Mouse (Mus musculus): Measurements from ENCODE around the gene Robo1. TPM values are rescaled to one million over a fixed set of nuclear protein-coding genes. Genes with fewer than 3 reads are reported as not detected.

Robo1 gene
- total RNA-seq, 2 experiments from 2014 or later = 0.84 to 1.2 TPM

DNA sequence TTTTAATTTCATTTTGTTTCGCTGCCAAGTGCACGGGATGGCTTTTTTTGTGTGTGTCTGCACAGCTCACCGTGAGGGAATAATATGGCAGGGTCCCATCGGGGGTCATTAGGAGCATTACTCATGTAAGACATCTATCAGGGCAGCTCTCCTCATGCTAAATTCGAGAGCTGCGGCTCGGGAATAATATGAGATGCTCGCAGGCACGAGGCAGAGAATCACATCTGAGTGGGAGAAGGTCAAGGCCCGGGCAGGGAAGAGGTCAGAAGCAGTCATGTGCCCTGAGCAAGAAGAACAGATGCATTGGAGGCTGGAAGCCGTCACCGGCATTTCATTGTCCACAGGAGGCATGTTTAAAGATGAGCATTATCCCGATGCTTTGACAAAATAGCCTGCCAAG, 370.3 kb downstream of the Robo1 start:
- DNase-seq (ENCODE audit: low spot score) = no peak

- DNase-seq (ENCODE audit: low spot score) = no peak
These were observed 370.9 kb downstream of the Robo1 start for GRCm38 (mm10) chr16:72678947-72679558.

DNA sequence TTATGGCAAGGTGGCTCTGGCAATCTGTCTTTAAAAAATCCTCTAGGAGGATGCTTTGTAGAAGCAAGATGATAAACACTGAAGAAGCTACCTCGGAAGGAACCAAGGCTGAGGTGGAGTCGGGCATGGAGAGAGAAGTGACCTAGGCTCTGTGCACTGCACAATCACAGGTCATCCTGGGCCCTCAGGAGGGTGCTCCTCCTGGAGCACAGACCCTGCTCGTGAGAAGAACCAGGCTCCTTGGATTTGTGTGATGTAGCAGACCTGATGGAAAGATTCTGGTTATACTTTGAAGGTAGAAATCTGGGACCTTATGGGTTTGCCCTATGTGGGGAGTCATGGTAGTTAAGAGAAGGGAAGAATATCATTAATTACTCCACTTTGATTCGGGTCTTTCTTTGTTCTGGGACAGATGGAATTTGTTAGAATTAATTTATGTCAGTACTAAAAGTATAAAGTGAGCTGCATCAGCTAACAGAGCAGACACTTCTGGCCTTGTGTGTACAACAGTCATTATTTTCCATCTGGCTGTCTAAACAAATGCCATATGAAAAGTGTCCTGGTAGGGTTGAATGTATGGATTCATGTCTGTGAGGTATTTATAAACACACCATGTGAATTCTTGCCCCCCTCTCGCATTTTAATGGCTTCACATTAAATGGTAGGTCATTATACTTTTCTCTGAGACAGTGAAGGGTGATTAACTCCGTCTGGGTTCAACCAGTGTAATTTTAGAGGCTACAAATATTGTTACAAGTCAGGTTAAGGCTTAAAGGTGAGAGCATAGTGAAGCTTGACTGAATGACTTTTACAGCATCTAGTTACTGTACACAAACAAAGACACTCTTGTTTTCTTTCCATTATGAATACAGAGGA, 377.7 kb downstream of the Robo1 start:
- DNase-seq (ENCODE audit: low spot score) = no peak

GRCm38 (mm10) chr16:72686480-72687053, 378.5 kb downstream of the Robo1 start:
- DNase-seq (ENCODE audit: low spot score) = no peak

DNA sequence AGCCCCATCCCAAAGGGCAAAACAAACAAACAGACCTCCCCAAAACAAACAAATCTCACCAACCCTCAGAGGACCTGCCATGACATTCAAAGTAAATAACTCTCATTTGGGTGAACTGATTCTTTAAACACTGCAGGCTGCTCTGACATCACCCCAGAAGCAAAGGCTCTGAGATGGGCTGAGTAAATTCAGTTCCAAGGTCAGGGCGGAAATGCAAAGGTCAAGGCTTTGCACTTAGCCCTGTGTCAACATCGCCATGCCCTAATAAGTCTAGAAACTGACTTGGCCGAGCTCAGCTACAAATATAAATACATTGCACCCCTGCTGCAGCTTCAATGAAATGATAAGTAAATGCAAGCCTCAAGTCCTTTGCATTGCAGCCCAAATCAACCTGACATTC, 379.5 kb downstream of the Robo1 start:
- no peak for DNase-seq (ENCODE audit: low spot score)

DNA sequence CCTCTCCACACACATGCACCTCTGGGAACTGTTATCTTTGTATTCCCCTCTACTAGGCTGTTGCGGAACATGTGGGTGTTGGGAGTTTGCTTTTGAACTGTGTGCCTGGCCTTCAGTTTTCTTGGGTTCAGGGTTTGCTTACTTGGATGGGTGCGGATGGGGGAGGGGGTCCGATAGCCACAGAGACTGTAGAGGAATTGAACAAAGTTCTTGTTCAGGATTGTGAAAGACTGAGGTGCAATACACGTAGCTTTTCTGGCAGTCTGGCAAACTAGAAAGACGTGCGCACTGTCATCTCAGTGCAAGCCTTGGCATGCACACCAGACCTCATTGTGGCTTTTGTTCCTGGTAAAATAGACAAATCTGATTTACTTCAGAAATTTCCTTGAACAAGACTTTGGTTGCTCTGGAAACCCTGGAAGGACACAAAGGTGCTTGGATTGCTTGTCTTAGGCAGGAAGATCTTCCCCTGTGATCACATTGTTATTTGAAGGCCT, 380.1 kb downstream of the Robo1 start:
- no peak for DNase-seq (ENCODE audit: low spot score)

DNA sequence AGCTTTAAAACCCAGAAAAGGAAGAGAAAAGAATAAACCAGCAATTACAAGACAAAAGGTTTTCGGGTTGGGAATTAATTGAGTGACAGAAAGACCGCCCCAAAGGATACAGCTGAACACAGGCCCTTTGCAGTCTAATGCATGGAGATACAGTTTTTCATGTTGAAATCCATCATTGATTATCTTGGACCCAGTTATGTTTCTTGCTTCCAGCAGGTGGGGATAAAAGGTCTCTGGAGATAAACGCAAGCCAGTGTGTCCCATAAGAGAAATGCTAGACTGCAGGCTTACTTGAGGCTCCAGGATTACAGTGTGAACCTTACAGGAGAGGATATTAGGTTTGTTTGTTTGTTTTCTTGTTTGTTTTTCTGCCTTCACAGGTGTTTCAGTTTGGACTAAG, 383.8 kb downstream of the Robo1 start:
- no peak for DNase-seq (ENCODE audit: low spot score)

GRCm38 (mm10) chr16:72693446-72694274, 385.6 kb downstream of the Robo1 start:
- DNase-seq (ENCODE audit: low spot score) = no peak

DNA sequence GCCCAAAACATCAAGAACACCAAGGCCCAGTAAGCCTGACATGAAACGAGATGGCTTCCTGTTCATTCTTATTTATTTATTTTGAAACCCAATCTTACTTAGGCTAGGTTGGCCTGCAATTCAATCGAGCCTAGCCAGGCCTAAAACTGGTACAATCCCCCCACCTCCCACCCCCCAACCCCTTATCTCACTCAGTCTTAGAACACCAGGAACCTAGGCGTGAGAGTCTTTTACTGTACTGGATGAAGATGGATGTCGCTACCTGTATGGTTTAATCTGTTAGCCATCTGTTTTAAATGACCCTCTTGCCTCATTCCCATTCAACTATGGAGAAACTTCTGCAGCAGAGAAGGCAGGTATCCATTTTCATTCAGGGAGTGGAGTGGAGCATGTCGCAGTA, 386.7 kb downstream of the Robo1 start:
- DNase-seq (ENCODE audit: low spot score) = no peak

DNA sequence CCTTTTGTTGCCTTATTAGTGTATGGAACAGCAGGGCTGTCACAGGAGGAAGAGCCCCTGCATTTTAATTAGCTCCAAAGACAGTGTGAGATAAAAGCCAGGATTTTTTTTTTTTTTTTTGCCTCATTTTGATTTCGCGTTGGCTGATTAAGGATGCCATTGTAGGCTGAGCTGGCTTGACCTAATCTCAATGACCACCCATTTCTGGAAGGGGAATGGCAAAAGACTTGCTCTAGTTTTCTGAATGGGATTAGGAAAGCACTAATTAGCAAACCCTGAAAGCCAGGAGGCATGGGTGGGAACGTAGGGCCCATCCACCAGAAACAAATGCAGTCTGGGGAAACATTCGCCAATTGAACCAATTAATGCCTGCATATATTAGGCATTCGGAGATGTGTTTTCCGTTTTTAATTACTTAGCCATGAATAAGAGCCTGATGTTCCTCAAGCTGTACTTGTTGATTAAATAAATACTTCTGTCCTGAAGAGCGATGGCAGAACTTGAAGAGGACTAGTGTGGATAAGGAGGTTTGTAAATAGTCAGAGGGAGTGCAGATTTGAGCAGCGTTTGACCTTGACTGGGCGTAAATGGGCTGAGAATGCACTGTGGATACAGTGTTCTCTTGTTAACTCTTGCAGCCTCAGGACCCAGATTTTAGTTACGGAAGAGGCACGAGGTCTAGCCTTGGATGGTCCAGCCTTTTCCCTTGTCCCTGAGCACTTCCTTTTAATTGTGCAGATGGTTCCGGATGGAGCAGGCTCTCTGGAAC, 391.3 kb downstream of the Robo1 start:
- no peak for DNase-seq (ENCODE audit: low spot score)

DNA sequence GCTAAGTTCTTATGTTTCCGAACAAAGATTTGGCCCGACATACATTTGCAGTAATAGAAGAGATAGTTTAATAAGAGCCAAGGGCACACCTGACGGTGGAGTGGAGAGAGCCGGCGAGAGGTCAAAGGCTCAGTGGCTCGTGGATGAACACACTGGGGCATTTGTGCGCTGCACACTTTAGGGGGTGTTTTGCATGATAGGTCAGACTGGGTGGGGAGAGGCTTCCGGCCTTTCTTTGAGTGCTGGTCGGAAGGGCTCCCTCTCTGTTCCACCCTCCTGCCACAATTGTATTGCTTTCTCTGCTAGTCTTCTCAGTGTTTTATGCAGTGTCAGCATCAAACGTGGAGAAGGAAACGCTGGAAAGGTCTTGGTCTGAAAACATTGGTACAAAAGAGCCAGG, 392.2 kb downstream of the Robo1 start:
- no peak for DNase-seq (ENCODE audit: low spot score)

DNA sequence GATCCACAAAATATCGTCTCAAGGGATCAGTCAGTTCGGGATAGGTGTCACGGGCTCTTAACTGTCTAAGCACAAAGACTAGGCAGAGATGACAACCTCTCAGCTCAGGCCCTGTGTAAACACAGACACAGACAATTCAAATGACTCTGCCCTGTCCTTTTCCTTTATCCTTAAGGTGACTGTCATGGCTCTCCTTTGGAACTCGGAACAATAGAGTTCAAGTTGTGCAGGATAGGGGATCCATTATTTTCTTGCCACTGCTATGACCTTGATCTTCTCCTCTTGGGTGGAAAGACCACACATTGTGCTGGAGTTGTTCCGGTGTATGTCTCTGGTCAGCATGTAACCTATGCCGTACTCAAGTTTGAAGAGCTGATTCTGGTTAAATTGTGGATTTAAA, 395.4 kb downstream of the Robo1 start:
- DNase-seq (ENCODE audit: low spot score) = no peak

DNA sequence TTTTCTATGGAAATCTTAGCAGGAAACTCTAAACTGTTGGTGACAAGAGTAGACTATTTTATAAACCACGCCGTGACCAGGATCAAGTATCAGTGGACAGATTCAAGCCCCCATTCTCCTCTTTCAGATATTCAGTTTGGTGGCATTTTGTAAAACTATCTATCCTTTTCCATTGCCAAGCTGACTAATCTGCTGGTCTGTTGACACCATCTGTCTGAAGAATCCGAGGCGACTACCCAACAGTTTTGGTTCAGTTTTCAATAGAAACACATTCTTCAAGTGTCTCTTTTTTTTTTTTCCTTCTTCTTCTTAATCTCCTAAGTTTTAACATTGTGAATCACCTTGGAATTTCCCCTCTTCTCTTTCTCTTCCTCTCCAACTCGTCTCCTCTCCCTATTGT, 397.7 kb downstream of the Robo1 start:
- DNase-seq (ENCODE audit: low spot score) = no peak

GRCm38 (mm10) chr16:72708526-72708925, 400.4 kb downstream of the Robo1 start:
- DNase-seq (ENCODE audit: low spot score) = no peak

DNA sequence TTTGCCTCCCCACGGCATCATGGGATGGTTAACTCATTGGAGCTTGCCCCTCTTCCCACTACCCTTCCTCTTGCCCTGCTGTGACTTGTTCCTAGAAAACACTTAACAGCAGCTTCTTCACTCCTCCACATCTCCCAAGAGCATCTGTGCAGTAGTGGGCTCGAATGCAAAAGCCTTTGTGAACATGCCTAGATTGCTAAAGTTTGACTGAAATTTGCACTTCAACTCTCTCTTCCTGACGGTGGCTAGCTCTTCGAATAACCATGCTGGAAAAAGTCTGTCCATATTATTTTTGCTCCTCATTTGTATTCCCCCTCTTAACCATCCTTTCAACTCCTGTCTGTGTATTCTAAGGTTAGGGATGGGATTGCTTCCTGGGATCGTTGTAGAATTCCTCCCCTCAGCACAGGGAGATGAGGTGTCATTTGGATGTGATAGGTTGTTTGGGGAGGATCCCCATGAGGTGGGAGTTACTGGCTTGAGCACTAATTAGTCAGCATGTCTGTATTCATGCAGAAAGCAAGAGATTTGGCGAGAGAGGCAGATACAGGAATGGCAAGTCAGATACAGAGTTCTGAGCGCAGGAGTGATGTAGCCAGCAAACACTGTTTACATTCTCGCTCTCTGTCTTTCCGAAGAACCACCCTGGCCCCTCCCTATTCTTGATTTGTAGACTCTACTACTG, 409.2 kb downstream of the Robo1 start:
- no peak for DNase-seq (ENCODE audit: low spot score)

GRCm38 (mm10) chr16:72719063-72719462, 411.0 kb downstream of the Robo1 start:
- no peak for DNase-seq (ENCODE audit: low spot score)

DNA sequence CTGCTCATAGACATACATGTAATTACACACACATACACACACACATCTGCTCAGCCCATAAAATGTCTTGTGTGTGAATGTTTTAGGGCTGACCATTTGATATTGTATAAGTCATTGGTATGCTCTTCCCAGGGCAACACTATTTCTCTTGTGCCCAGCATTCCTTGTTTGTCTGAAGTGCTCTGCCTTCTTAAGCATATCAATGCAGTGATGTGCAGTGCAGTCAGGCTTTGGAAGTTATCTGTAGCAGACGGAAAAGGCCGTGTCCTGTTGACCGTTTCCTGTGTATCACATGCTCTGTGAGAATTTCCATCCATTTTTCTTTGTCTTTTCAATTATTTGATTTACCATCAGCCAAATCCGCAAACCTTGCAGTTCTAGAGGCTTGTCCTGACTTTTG, 412.9 kb downstream of the Robo1 start:
- DNase-seq (ENCODE audit: low spot score) = no peak

DNA sequence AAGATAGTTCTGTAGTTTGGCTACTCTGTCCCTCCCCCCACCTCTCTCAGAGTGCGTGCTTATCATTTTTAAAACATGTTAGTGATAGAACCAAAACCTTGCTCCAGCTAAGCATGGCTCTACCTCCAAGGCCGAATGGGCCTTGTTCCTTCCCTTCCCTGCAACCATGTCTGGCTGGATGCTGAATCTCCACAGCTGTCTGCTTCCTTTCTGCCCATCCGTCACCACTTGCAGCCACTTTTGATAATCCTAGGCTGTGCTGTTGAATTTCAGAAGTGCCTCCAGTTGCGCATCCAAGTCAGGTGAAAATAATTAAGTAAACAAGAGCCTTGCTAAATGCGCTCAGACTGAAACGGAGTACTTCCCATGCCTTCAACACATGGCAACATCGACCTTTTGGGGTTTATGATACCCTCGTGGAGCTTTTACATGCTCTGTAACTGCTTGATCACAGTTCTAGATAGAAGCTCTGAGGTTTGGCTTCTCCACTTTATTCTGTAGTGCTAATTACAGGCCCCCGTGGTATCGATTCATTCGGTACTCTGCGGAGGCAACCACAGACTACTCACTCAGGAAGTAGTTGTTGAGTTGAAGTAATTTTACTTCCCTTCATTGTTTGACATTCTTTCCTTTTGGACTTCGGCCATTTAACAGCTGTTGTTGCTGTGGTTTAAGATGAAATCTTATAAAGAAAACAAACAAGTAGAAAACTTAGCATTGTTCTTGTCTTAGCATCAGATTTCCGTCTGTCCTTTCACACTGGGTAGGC, 413.8 kb downstream of the Robo1 start:
- no peak for DNase-seq (ENCODE audit: low spot score)

GRCm38 (mm10) chr16:72734234-72734633, 426.1 kb downstream of the Robo1 start:
- DNase-seq (ENCODE audit: low spot score) = no peak

GRCm38 (mm10) chr16:72735175-72735574, 427.1 kb downstream of the Robo1 start:
- DNase-seq (ENCODE audit: low spot score) = no peak

All from gastrocnemius, adult 18-20 months (tissue).